Mouse (Mus musculus) liver, adult 2 months (tissue): ENCODE measurements at regions not wholly inside any gene's neighbourhood (a gene's known extent, or its start where the extent isn't known, plus 50 kb on each side); places are given as distances from the start of the nearest gene placed in this dataset.

Experiments used
- DNase-seq: peaks from one replicate; pipeline ENCODE4 v3.0.0-alpha.2; 2011; ENCODE audit warnings: low read depth, low spot score; ENCODE audit errors: extremely low read depth
- H3K27ac ChIP-seq: fragments of 200-500 bp; replicated peaks from 2 replicates; pipeline ENCODE4 v1.5.1; 2012; ENCODE audit warnings: low read depth, mild to moderate bottlenecking, control low read depth, inconsistent platforms, low read length; ENCODE audit not compliant: insufficient read depth
- H3K27me3 ChIP-seq: fragments of 200-500 bp; 2 replicates; pipeline ENCODE4 v1.6.1; 2012; ENCODE audit warnings: mild to moderate bottlenecking, moderate library complexity, low read length, inconsistent platforms; ENCODE audit not compliant: control insufficient read depth, insufficient read depth
- H3K36me3 ChIP-seq: fragments of 200-500 bp; 2 replicates; pipeline ENCODE4 v1.6.1; 2012; ENCODE audit warnings: low read length, inconsistent platforms; ENCODE audit not compliant: control insufficient read depth, insufficient read depth
- H3K4me1 ChIP-seq: fragments of 200-500 bp; 2 replicates; pipeline ENCODE4 v1.6.1; 2011; ENCODE audit warnings: low read length; ENCODE audit not compliant: control insufficient read depth, insufficient read depth
- H3K4me3 ChIP-seq: fragments of 200-500 bp; 2 replicates; pipeline ENCODE4 v1.5.1; 2011; ENCODE audit warnings: low read depth, mild to moderate bottlenecking, control low read depth, low read length, moderate library complexity; ENCODE audit not compliant: insufficient read depth
- H3K79me2 ChIP-seq: fragments of 200-500 bp; 2 replicates; pipeline ENCODE4 v1.6.1; 2012; ENCODE audit warnings: inconsistent platforms, mild to moderate bottlenecking, low read length, moderate library complexity; ENCODE audit not compliant: control insufficient read depth, insufficient read depth
- H3K9ac ChIP-seq: fragments of 200-500 bp; 2 replicates; pipeline ENCODE4 v1.6.1; 2012; ENCODE audit warnings: low read depth, mild to moderate bottlenecking, control low read depth, inconsistent platforms, low read length
- CTCF ChIP-seq: fragments of 200-500 bp; IDR thresholded peaks from 2 replicates; pipeline ENCODE4 v1.5.1; 2011; ENCODE audit warnings: low read depth, low read length, control low read depth
- POLR2A ChIP-seq: fragments of 200-500 bp; IDR thresholded peaks from 2 replicates; pipeline ENCODE4 v1.6.1; 2011; ENCODE audit warnings: low read length, control low read depth; ENCODE audit not compliant: insufficient read depth; ENCODE audit errors: extremely low read depth
- WGBS: fragments of 180-500 bp; shearing (Covaris S2); methylation state at CpG from one replicate; pipeline ENCODE4 v1.1.7; 2018; 5-methylcytosine and 5-hydroxymethylcytosine counted together

DNA sequence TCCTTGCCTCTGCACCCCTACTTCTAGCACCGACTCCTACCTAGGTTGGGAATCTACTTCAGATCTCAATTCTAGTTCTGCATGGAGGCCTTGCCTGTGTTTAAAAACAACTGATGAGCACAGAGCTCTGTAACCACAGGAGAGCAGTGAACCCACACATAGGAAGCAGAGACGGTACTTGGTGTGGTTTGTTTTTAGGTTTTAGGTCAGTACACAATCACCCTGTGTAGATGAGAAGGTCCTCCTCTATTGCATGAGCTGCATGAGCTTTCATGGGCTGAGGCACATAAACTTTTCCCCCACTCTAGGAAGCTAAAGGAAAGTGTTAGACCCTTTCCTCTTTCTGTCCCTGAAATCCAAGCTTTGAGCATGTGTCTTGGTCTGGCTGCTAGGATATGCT is 390.4 kb upstream of the Nrp1 start:
- Histone ChIP-seq H3K27me3 (no peaks in the 10 kb centered on the region), H3K4me3 (no peak overlapping the region), H3K27ac (no peak overlapping the region), H3K9ac (no peak overlapping the region), H3K36me3 (no peaks in the 10 kb centered on the region), H3K79me2 (no peaks in the 10 kb centered on the region), H3K4me1 (peaks cover 11% of the 10 kb centered on the region)
- WGBS = 87% methylated on average over 2 of the region's 2 CpGs
- no peak for DNase-seq
- no peak for TF ChIP-seq CTCF
- TF ChIP-seq POLR2A = no peak

DNA sequence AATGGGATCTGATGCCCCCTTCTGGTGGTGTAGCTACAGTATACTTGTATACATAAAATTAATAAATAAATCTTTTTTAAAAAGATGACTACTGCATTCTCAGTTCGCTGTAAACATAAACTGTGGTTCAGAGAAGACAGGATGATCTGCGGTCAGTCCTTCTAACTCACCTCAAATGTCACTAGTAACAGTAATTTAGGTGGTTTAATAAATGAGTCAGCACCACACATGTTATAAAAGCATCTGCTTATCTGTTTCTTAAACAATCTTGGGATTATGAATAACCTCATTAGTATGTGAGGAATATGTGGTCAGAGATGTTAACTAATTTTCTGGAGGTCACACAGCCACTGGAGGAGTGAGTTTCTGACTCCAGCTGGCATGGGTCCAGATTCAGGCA is 385.2 kb upstream of the Nrp1 start:
- H3K27ac ChIP-seq = no peak overlapping the region
- no peak overlapping the region for H3K4me3 ChIP-seq
- H3K27me3 ChIP-seq = no peaks in the 10 kb centered on the region
- no peak for DNase-seq
- no peaks in the 10 kb centered on the region for H3K36me3 ChIP-seq
- 94% methylated on average over 2 of the region's 2 CpGs for WGBS
- no peaks in the 10 kb centered on the region for H3K79me2 ChIP-seq
- no peaks in the 10 kb centered on the region for H3K4me1 ChIP-seq
- TF ChIP-seq CTCF = no peak
- no peak for TF ChIP-seq POLR2A
- no peak overlapping the region for H3K9ac ChIP-seq

GRCm38 (mm10) chr8:127977746-127978145 is 380.7 kb upstream of the Nrp1 start:
- Histone ChIP-seq H3K36me3 (no peaks in the 10 kb centered on the region), H3K9ac (no peak overlapping the region), H3K27ac (no peak overlapping the region), H3K79me2 (no peaks in the 10 kb centered on the region), H3K27me3 (no peaks in the 10 kb centered on the region), H3K4me1 (no peaks in the 10 kb centered on the region), H3K4me3 (no peak overlapping the region)
- 72% methylated on average over 2 of the region's 2 CpGs for WGBS
- no peak for TF ChIP-seq POLR2A
- TF ChIP-seq CTCF = no peak
- DNase-seq = no peak

DNA sequence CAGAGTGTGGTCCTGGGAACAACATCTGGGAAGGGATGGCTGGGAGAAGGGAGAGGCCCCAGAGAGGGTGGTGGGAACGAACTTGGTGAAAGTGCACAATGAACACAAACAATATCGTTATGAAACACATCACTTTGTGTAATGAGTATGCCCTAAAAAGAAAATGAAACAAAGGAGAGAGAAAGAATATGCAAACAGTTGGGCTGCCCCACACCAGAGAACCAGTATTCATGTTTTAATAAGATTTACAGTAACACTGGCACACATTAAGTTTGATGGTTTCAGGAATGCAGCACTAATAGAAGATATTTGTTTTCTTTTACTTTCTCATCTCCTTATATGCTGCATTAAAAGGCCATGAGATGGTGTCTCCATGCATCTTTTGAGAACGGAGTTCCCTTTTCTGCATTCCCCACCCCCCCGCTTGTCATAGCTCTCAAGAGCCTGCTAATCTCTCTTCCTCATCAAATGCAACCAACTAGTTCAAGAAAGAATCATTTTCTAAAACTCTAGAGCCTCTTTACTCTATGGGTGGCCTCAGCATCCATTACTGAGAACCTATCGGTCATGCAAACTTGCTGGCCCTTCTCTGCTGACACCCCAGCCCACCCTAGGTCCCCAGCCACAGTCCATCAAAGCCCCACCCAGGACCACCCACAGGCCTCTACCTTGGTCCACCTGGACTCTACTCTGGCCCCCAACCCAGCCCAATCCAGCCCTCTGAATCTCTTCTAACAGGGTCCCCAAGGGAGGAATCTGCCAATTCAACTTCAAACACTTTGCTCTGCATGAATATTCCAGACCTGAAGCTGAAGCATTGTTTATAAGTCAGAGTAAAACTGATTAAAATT is 379.0 kb upstream of the Nrp1 start:
- H3K27me3 ChIP-seq = 0 out of 2 replicates have a peak, but pooled peaks cover 3% of the 10 kb centered on the region
- 76% methylated on average over 5 of the region's 5 CpGs for WGBS
- no peak overlapping the region for H3K4me3 ChIP-seq

GRCm38 (mm10) chr8:127982165-127982564 is 376.2 kb upstream of the Nrp1 start:
- H3K36me3 ChIP-seq = no peaks in the 10 kb centered on the region
- 0 out of 2 replicates have a peak, but pooled peaks cover 3% of the 10 kb centered on the region for H3K27me3 ChIP-seq
- no peak overlapping the region for H3K27ac ChIP-seq
- H3K4me1 ChIP-seq = no peaks in the 10 kb centered on the region
- H3K9ac ChIP-seq = no peak overlapping the region
- WGBS = 81% methylated on average over 5 of the region's 5 CpGs
- no peak overlapping the region for H3K4me3 ChIP-seq
- H3K79me2 ChIP-seq = no peaks in the 10 kb centered on the region
- peak; percentile 12 for DNase-seq
- TF ChIP-seq CTCF (no peak), POLR2A (no peak)

More for the DNA sequence above, 379.0 kb upstream of the Nrp1 start:
- no peak for TF ChIP-seq POLR2A
- TF ChIP-seq CTCF = no peak
- H3K9ac ChIP-seq = no peak overlapping the region
- DNase-seq = no peak
- H3K27ac ChIP-seq = no peak overlapping the region
- no peaks in the 10 kb centered on the region for H3K4me1 ChIP-seq
- H3K79me2 ChIP-seq = no peaks in the 10 kb centered on the region
- no peaks in the 10 kb centered on the region for H3K36me3 ChIP-seq

DNA sequence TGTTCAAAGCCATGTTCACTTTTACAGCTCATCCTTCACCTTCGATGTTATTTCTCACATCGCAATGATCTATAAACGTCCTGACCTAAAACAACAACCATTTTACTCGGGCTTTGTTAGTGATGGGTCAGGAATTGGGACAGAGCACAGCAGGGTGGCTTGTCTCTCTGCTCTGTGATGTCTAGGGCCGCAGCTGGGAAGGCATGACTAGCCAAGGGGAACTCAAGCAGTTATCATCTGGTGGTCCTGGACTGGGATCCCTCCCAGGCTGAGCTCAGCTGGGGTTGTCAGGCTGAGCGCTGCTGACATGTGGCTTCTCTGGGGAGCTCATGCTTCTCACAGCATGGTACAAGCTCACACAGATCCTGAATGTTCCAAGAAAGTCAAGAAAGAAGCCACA is 372.8 kb upstream of the Nrp1 start:
- TF ChIP-seq CTCF (no peak), POLR2A (no peak)
- no peak for DNase-seq

More for the DNA sequence above, 372.8 kb upstream of the Nrp1 start:
- no peak overlapping the region for H3K9ac ChIP-seq
- no peaks in the 10 kb centered on the region for H3K36me3 ChIP-seq
- H3K4me1 ChIP-seq = no peaks in the 10 kb centered on the region
- H3K79me2 ChIP-seq = no peaks in the 10 kb centered on the region
- no peak overlapping the region for H3K4me3 ChIP-seq
- 0 out of 2 replicates have a peak, but pooled peaks cover 3% of the 10 kb centered on the region for H3K27me3 ChIP-seq
- no peak overlapping the region for H3K27ac ChIP-seq
- 84% methylated on average over 6 of the region's 6 CpGs for WGBS
